Mouse (Mus musculus) embryonic fibroblast, embryonic 13.5 days (primary cell): ENCODE measurements around the gene Hgf.

Experiments
- CTCF ChIP-seq: IDR thresholded peaks from 2 replicates; pipeline ENCODE4 v1.5.1; 2011; ENCODE audit warnings: mild to moderate bottlenecking, control low read depth, low read length, moderate library complexity, borderline replicate concordance; ENCODE audit not compliant: insufficient read depth
- POLR2A ChIP-seq: IDR thresholded peaks from 2 replicates; pipeline ENCODE4 v1.6.1; 2011; ENCODE audit warnings: low read depth, mild to moderate bottlenecking, control low read depth, low read length, moderate library complexity

DNA sequence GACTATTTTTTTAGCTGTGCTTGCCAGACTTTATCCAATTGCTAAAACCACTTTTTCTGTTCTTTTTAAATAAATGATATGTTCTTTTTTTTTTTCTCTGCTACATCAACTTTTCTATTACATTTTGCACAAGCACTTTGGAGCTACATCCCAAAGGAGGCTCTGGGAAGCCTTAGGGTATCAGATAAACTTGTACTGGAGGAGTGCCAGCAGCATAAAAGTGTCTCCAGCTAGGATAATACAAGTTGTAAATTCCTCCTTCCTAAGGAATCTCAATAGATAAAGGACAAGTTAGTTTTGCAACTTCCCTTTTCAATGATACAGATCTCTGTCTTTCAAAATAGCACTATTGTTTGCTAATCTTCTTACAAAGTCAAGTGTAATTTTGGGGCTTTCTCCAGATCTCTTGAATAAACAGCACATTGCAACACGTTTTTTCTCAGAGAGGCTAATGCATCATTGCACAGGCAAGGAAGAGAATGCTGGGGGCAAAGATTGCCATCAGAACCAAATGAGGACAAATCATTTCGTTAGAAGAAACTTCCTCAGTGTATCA, 11.7 kb upstream of the Hgf start:
- TF ChIP-seq POLR2A (no peak), CTCF (no peak)
